Mouse (Mus musculus): ENCODE measurements around the gene Itpr2. TPM values are rescaled to one million over a fixed set of nuclear protein-coding genes. Genes with fewer than 3 reads are reported as not detected.

The Itpr2 gene
- polyA plus RNA-seq, 1 experiment from 2014 or later: 19.4 TPM

DNA sequence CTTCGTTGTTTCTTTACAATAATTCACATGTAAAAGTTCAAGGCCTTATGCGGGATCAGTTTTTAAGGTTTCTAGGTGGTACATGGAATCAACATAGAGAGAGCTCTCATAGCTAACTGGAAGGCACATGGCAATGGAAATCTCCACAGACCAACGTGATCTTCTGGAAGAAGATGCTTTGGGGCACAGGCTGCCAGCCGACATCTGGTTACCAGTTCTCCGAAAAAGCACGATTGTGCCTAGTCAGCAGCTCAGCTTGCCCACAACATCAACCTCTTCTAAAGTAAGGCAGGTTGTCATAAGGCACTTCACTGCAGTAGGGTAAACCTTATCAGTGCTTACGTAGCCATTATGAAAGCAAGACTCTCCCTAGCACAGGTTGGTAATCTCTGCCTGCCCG is 175.4 kb downstream of the Itpr2 start:
- Histone ChIP-seq H3K27me3 (ENCODE audit: insufficient read depth, poor library complexity, severe bottlenecking) (no peaks in the 10 kb centered on the region), H3K4me1 (peaks cover 45% of the 10 kb centered on the region), H3K4me3 (no peak overlapping the region), H3K36me3 (peaks cover 39% of the 10 kb centered on the region; the same call in 1 of the 2 replicates), H3K9me3 (no peaks in the 10 kb centered on the region), H3K27ac (no peak overlapping the region)
- DNase-seq (ENCODE audit: low spot score): no peak
- 92% methylated on average over 8 of the region's 8 CpGs for WGBS

DNA sequence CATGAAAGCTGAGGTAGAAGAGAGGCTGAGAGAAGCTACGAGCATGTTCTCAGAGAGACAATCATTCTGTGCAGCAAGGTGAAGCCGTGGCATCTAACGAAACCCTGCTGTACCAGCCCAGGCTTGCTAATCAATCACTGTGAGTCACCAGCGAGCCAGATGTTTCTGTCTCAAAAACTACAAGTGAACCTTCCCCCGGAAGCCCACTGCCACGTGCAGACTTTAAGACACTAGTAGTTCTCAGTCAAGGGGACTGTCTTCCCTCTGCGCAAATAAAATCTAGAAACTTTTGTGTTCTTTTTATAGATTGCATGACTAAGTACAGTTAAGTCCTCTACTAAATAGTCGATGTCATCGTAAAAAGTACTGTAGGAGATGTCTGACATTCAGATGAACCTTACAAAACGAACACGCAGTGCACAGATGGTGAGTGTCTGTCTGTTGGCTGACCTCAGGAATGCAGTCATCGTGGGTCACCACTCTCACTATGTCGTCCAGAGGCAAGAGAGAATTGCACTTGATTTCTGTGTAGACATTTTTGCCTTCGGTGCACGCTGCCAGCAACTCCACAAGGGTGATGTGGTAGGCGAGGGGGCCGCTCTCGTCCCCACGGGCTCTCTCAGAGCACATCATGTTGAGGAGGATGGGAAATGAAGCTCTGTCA is 177.3 kb downstream of the Itpr2 start:
- Histone ChIP-seq H3K27me3 (ENCODE audit: insufficient read depth, poor library complexity, severe bottlenecking) (no peaks in the 10 kb centered on the region), H3K27ac (no peak overlapping the region), H3K4me1 (peaks cover 43% of the 10 kb centered on the region), H3K4me3 (no peak overlapping the region), H3K36me3 (peaks cover 48% of the 10 kb centered on the region; the same call in 1 of the 2 replicates), H3K9me3 (no peaks in the 10 kb centered on the region)
- no peak for DNase-seq (ENCODE audit: low spot score)
- WGBS: 68% methylated on average over 19 of the region's 19 CpGs

DNA sequence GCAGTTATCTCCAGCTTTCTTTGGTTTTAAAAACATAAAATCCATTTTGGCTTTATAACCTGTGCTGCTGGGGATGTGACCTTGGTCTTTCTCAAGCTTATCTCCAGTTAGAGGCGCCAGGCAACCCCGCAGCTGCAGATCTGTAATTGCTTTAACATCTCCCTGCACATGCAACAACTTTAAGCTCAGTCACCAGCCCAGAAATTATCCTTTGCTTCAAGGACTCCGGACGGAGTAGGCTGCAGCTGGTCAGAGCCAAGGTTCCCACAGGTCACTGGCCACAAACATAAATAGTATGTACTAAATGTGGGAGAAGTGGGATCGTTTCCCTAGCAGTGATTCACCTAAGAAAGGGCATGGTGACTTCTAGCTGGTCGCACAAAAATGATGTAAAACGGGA is 179.5 kb downstream of the Itpr2 start:
- Histone ChIP-seq H3K36me3 (peaks cover 31% of the 10 kb centered on the region; the same call in 1 of the 2 replicates), H3K4me1 (peaks cover 46% of the 10 kb centered on the region), H3K27ac (no peak overlapping the region), H3K4me3 (no peak overlapping the region), H3K27me3 (ENCODE audit: insufficient read depth, poor library complexity, severe bottlenecking) (no peaks in the 10 kb centered on the region), H3K9me3 (no peaks in the 10 kb centered on the region)
- DNase-seq (ENCODE audit: low spot score): no peak
- WGBS: 61% methylated on average over 7 of the region's 7 CpGs

DNA sequence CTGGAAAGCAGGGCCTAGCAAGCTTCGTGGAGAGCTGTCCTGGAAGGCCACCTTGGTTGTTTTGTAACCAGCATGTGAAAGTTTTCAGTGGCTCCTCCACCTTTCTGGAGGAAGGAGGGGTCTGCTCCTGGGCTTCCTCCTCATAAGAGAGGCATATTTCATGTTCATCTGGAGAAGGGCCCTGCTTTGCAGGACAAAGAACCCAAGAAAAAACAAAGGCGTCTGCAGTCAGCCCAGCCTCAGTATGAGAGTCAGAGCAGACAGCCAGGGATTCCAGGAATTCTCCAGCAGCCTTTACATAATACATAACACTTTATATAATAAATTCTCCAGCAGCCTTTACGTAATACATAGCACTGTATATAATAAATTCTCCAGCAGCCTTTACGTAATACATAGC is 180.1 kb downstream of the Itpr2 start:
- Histone ChIP-seq H3K36me3 (peaks cover 25% of the 10 kb centered on the region; the same call in 1 of the 2 replicates), H3K27ac (peak overlapping the region; percentile 62), H3K9me3 (no peaks in the 10 kb centered on the region), H3K27me3 (ENCODE audit: insufficient read depth, poor library complexity, severe bottlenecking) (no peaks in the 10 kb centered on the region), H3K4me1 (peaks cover 50% of the 10 kb centered on the region), H3K4me3 (no peak overlapping the region)
- 58% methylated on average over 4 of the region's 4 CpGs for WGBS
- no peak for DNase-seq (ENCODE audit: low spot score)

DNA sequence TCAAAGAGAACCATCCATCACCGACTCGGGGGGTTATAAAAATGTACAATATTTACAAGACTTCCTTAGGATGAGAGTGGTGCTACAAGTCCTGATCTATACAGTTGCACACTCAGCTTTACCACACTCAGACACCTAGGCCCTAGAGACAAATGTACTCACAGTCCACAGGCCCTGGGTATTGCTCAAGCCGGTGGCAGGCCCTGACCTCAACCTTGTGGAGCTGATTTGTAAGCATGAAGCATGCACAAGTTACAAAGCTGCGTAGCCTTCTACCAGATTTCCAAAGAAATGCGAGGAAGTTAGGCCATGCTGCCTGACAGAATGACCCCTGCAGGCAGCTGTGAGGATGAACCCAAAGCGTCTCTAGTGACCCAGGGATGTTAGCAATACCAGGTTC is 185.6 kb downstream of the Itpr2 start:
- no peak for DNase-seq (ENCODE audit: low spot score)
- H3K4me1 ChIP-seq: peaks cover 16% of the 10 kb centered on the region
- peaks cover 40% of the 10 kb centered on the region for H3K36me3 ChIP-seq
- no peaks in the 10 kb centered on the region for H3K9me3 ChIP-seq
- no peak overlapping the region for H3K27ac ChIP-seq
- no peaks in the 10 kb centered on the region for H3K27me3 ChIP-seq (ENCODE audit: insufficient read depth, poor library complexity, severe bottlenecking)
- no peak overlapping the region for H3K4me3 ChIP-seq
- 89% methylated on average over 6 of the region's 6 CpGs for WGBS

DNA sequence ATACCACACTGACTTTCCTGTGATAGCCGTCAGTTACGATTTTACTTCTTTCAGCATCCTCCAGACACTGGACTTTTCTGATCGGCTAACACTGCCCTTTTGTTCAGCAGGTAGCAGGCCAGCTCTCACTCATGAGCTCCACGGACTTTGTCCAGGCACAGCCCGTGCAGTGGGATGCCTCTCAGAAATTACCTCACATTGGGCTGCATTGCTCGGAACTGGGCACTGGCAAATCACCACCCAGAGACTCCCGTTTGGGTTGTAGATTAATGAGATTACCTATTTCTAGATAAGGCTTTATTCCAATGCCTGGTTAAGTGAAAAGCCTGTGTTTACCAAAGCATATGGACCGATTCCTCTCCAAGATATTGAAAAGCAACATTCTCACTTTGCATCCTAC is 186.9 kb downstream of the Itpr2 start:
- no peaks in the 10 kb centered on the region for H3K9me3 ChIP-seq
- 88% methylated on average over 8 of the region's 8 CpGs for WGBS
- peaks cover 31% of the 10 kb centered on the region for H3K36me3 ChIP-seq

DNA sequence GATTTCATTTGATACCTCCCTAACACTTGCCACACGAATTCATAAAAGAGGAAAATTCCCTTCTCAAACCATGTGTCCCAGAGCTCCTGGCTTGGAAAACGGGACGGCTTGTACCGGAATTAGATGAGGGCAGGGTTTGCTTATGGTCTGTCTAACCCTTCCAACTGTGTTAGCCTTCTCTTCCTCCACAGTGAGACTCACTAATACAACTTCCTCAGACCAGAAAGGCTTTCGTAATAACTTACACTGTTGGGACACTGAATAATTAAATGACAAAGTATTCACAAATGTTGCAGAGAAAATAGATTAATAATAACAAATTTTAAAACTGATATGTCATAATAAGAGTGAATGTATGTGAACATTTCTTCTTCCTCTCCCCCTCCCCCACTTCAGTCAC is 187.7 kb downstream of the Itpr2 start:
- H3K27ac ChIP-seq: 0 out of 2 replicates have a peak overlapping the region, but pooled peaks have one; percentile 22
- no peak overlapping the region for H3K4me3 ChIP-seq
- H3K4me1 ChIP-seq: peaks cover 19% of the 10 kb centered on the region; the same call in 1 of the 2 replicates
- H3K36me3 ChIP-seq: peaks cover 31% of the 10 kb centered on the region
- DNase-seq (ENCODE audit: low spot score): no peak
- H3K9me3 ChIP-seq: no peaks in the 10 kb centered on the region
- H3K27me3 ChIP-seq (ENCODE audit: insufficient read depth, poor library complexity, severe bottlenecking): no peaks in the 10 kb centered on the region
- 88% methylated on average over 5 of the region's 5 CpGs for WGBS

More for the DNA sequence above, 186.9 kb downstream of the Itpr2 start:
- H3K4me1 ChIP-seq: 0 out of 2 replicates have a peak, but pooled peaks cover 13% of the 10 kb centered on the region
- H3K4me3 ChIP-seq: no peak overlapping the region
- no peak overlapping the region for H3K27ac ChIP-seq
- DNase-seq (ENCODE audit: low spot score): no peak
- no peaks in the 10 kb centered on the region for H3K27me3 ChIP-seq (ENCODE audit: insufficient read depth, poor library complexity, severe bottlenecking)

DNA sequence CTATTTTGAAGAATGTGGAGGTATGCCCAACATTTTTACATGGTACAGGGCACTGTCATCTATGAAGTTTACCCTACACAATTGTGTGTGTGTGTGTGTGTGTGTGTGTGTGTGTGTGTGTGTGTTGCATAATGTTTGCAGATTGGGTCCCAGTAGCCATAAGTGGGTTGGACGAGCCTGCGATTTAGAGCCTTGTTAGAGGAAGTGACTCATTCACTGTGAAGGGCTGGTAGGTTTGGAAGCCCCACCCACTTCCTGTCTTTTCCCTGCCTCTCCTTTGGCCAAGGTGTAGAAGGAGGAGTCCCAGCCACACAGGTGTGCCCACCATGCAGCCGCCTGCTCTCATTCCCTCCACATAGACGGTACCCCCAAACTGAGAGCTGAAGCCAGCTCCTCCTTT is 188.6 kb downstream of the Itpr2 start:
- no peaks in the 10 kb centered on the region for H3K27me3 ChIP-seq (ENCODE audit: insufficient read depth, poor library complexity, severe bottlenecking)
- WGBS: 80% methylated on average over 4 of the region's 4 CpGs
- peaks cover 33% of the 10 kb centered on the region for H3K36me3 ChIP-seq

DNA sequence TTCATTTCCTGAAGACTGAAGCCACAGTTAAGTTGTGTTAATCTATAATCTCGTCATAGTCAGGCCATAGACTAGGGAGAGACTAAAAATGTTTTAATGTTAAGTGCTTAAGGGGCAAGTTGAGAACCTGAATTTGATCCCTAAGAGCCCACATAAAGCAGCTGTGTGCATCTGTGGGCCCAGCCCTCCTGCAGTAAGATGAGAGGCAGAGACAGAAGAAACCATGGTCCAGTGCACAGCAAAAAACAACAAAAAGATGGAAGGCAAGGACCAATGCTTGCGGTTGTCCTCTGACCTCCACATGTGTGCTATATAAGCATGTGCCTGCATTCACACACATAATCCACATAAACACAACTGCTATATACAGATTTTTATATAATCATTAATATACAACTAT is 191.8 kb downstream of the Itpr2 start:
- Histone ChIP-seq H3K4me3 (no peak overlapping the region), H3K9me3 (no peaks in the 10 kb centered on the region), H3K27me3 (ENCODE audit: insufficient read depth, poor library complexity, severe bottlenecking) (no peaks in the 10 kb centered on the region), H3K36me3 (peaks cover 18% of the 10 kb centered on the region; the same call in 1 of the 2 replicates), H3K27ac (no peak overlapping the region), H3K4me1 (peaks cover 18% of the 10 kb centered on the region; the same call in 1 of the 2 replicates)
- 85% methylated on average over 2 of the region's 2 CpGs for WGBS
- no peak for DNase-seq (ENCODE audit: low spot score)

More for the DNA sequence above, 188.6 kb downstream of the Itpr2 start:
- Histone ChIP-seq H3K4me1 (peaks cover 25% of the 10 kb centered on the region; the same call in 1 of the 2 replicates), H3K27ac (no peak overlapping the region), H3K4me3 (no peak overlapping the region), H3K9me3 (no peaks in the 10 kb centered on the region)
- no peak for DNase-seq (ENCODE audit: low spot score)

DNA sequence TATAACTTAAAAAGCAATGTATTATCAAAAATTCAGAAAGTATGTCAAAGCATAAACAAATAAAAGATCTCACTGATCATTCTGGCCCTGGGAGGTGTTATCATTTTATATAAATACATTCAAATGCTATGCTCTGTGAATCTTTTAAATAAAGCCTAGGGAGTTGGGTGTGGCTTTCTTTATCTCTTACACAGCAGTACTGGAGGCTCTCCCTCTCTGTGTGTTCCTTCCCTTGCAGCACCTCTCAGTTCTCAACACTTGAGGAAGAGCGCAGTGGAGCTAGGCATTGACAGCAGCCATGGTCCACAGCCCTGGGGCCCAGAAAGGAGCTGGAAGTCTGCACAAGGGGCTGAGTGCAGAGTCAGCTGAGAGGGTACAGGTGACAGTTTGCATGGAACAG is 192.7 kb downstream of the Itpr2 start:
- no peak overlapping the region for H3K4me3 ChIP-seq
- no peak for DNase-seq (ENCODE audit: low spot score)
- 41% methylated on average over 1 of the region's 1 CpGs for WGBS
- no peaks in the 10 kb centered on the region for H3K27me3 ChIP-seq (ENCODE audit: insufficient read depth, poor library complexity, severe bottlenecking)
- peaks cover 15% of the 10 kb centered on the region; the same call in 1 of the 2 replicates for H3K36me3 ChIP-seq
- peaks cover 18% of the 10 kb centered on the region; the same call in 1 of the 2 replicates for H3K4me1 ChIP-seq
- no peaks in the 10 kb centered on the region for H3K9me3 ChIP-seq
- H3K27ac ChIP-seq: no peak overlapping the region

DNA sequence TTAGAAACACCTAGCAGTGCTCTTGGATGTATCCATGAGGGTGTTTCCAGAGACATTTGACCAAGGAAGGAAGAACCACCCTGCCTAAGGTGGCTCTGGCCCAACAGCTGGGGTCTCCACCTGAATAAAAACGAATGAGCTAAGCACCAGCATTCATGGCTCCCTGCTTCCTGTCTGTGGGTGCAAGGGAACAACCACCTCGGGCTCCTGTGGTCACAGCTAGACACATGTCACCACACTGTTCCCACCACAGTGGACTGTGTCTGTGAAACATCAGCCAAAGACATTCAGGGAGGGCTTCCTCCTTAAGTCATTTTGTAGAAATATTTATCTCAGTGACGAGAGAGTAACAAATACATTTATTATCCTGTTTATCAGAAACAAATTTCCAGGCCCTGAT is 196.0 kb downstream of the Itpr2 start:
- DNase-seq (ENCODE audit: low spot score): no peak
- Histone ChIP-seq H3K4me1 (peaks cover 14% of the 10 kb centered on the region; the same call in 1 of the 2 replicates), H3K4me3 (no peak overlapping the region), H3K27me3 (ENCODE audit: insufficient read depth, poor library complexity, severe bottlenecking) (no peaks in the 10 kb centered on the region), H3K9me3 (no peaks in the 10 kb centered on the region), H3K27ac (no peak overlapping the region), H3K36me3 (0 out of 2 replicates have a peak, but pooled peaks cover 2% of the 10 kb centered on the region)
- 69% methylated on average over 3 of the region's 3 CpGs for WGBS

DNA sequence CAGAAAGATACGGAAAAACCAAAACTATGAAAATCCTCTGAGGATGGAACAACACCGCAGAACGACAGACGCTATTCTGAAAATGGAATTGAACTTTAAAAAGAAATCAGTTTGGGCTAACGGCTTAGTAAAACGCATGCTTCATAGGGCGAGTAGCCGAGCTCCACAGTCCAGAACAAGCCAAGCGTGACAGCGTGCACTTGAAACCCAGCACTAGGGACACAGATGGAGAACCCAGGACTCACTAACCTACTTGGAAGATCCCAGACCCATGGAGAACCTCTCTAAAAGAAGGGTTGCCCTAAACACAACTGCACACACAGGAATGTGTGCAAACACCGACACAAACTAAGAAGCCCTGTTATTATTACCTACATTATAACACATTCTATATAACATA is 197.9 kb downstream of the Itpr2 start:
- Histone ChIP-seq H3K27ac (no peak overlapping the region), H3K4me1 (peaks cover 11% of the 10 kb centered on the region; the same call in 1 of the 2 replicates), H3K9me3 (no peaks in the 10 kb centered on the region), H3K36me3 (0 out of 2 replicates have a peak, but pooled peaks cover 2% of the 10 kb centered on the region), H3K4me3 (no peak overlapping the region), H3K27me3 (ENCODE audit: insufficient read depth, poor library complexity, severe bottlenecking) (no peaks in the 10 kb centered on the region)
- DNase-seq (ENCODE audit: low spot score): no peak
- 88% methylated on average over 11 of the region's 11 CpGs for WGBS

DNA sequence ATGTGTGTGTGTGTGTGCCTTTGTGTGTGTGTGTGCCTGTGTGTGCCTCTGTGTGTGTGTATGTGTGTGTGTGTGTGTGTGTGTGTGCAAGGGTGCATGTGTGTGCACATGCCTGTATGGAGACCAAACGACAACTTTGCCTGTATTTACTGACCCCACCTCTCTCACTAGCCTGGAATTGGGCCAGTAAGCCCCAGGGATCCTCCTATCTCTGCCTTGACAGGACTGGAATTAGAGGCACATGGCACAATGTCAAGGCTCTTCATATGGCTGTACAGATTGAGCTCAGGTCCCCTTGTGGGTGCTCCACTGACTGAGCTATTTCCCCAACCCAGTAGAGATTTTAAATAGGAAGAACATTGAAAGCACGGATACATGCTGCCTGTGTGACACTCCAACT is 198.7 kb downstream of the Itpr2 start:
- no peak overlapping the region for H3K27ac ChIP-seq
- no peaks in the 10 kb centered on the region for H3K27me3 ChIP-seq (ENCODE audit: insufficient read depth, poor library complexity, severe bottlenecking)
- no peak overlapping the region for H3K4me3 ChIP-seq
- H3K36me3 ChIP-seq: no peaks in the 10 kb centered on the region; the same call in 1 of the 2 replicates
- 0 out of 2 replicates have a peak, but pooled peaks cover 5% of the 10 kb centered on the region for H3K4me1 ChIP-seq
- 83% methylated on average over 2 of the region's 2 CpGs for WGBS
- DNase-seq (ENCODE audit: low spot score): no peak
- H3K9me3 ChIP-seq: no peaks in the 10 kb centered on the region
